Mouse (Mus musculus) spleen, adult 2 months (tissue): ENCODE data around the gene Hmcn1.

Experiments
- CTCF ChIP-seq: fragments of 200-500 bp; IDR thresholded peaks from 2 replicates; pipeline ENCODE4 v1.5.1; 2011; ENCODE audit warnings: mild to moderate bottlenecking, inconsistent platforms; ENCODE audit not compliant: insufficient read depth, insufficient read length, insufficient replicate concordance; ENCODE audit errors: extremely low read depth
- POLR2A ChIP-seq: fragments of 200-500 bp; IDR thresholded peaks from 2 replicates; pipeline ENCODE4 v1.6.1; 2011; ENCODE audit warnings: low read depth, low read length, inconsistent platforms

DNA sequence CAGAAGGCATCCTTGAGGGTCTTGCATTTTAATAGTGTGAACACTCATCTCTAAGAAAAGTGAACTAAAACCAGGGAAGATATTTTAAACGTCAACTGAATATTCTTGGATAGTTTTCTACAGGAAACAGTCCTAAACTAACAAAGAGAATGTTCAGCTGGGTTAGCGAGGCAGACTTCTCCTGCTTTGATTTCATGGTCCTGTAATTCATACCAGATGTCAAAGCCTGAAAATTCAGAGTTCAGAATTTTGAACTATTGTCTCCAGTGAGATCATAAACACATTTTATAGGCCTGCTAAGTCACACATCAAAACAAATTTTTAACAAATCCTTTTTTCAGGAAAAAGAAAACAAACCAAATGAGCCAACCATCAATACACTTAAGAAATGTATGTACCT lies 223.4 kb downstream of the Hmcn1 start:
- TF ChIP-seq POLR2A (no peak), CTCF (no peak)
